Mouse (Mus musculus) heart, postnatal 14 days (tissue): ENCODE measurements around the gene Cd5l. TPM values are rescaled to one million over a fixed set of nuclear protein-coding genes. Genes with fewer than 3 reads are reported as not detected.

ENCODE experiments used
- DNase-seq, 2 experiments: peaks; one replicate each; pipeline ENCODE4 v3.0.0; 2021 to 2022
- intact Hi-C: fragments of 180-260 bp; cut with DNase I; formaldehyde crosslinking; loops from one replicate; pipeline ENCODE4 v1.15.1; 2025
- total RNA-seq, 2 experiments: library from RNA; stranded (reverse); gene quantifications; 2 replicates each; pipeline ENCODE4 v1.2.3; 2021

Gene Cd5l
- total RNA-seq, 2 experiments from 2014 or later = 1.5 to 3.0 TPM

DNA sequence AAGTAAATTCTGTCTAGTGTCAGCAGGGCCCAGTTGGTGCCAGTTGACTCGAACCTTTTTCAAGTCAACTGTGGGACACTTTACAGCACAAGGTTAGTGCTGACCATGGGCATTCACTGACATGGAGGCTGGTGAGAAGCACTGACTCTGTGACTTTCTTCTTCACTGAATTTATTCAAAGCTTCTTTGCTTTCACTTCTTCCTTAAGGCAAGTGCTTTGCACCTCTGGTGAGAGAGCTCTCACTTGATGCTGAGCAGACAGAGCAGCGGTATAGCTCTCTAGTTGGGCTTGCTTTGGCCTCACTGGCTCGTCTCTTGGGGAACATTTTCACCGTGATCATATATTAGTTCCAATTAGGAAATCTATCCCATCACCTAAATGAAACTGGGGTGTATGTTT, 42.2 kb downstream of the Cd5l start:
- no peak for DNase-seq
- intact Hi-C loops = no loop called here

DNA sequence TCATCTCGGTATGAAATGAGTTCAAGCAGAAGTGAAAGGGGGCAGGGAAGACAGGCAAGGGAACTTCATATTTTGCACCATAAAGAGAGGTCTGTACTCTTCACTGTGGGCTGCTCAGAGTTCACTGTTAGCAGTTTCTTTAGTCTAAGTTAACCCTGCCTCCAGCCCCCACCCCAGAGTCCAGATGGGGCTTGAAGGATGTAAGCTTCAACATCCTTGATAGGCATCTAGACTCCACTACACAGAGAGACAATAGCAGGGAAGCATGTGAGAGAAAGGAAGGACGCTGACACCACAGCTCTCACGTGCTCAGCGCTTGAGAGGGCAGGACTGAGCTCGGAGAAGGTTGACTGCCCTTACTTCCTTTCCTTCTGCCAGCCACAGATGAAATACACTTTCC, 43.6 kb downstream of the Cd5l start:
- no peak for DNase-seq
- intact Hi-C loops = no loop called here

DNA sequence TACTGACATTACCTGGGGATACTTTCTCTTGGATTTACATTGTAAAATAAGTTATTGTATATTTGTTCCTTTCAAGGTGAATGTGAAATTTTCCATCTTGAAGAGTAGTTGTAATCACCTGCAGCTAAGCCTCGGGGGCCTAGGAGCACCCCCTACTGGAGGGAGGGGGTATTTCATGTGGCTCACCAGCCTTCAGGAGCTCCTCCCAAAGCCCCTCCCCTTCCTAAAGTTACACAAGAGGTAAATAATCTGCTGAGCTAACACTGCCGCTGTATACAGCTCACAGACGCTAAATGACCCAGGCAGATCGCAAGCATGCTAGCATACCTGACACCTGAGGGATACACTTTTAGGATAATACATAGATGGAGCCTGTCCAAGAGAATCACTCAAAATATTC, 50.5 kb downstream of the Cd5l start:
- intact Hi-C loops = loop anchor here (5.0 kb wide), 2 partner anchors 71 to 166 kb away; no protein-coding TSS in a partner anchor
- DNase-seq = peak in 1 of 2 experiments; percentile 11

DNA sequence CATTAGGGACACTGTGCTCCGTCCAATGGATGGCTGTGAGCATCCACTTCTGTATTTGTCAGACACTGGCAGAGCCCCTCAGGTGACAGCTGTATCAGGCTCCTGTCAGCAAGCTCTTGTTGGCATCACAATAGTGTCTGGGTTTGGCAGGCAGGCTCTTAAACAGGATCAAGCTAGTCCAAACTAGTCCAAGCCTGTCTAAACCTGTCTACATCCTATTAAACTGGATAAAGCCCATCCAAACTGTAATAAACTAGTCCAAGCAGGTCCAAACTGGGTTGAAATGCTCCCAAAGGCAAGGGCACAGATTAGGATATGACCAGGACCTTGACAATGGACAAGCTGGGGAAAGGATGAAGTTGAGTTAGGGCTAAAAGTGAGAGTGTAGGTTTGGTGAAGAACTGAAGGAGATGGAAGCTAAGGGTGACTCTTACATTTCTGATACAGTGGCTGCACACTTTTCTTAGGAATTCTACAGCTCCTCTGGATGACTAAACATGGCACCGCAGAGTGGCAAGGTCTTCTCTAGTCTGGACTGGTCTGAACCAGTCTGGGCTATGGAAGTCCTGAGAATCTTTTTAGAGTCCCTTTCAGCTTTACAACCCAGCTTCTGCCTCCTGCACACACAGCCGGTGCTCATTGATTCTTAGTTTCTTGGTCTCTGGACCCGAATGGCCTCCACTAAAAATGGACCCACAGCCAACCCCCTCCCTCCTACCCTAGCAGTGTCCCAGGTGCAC, 51.7 kb downstream of the Cd5l start:
- DNase-seq = no peak
- intact Hi-C loops = loop anchor here (5.0 kb wide), 2 partner anchors 72 to 167 kb away; no protein-coding TSS in a partner anchor

DNA sequence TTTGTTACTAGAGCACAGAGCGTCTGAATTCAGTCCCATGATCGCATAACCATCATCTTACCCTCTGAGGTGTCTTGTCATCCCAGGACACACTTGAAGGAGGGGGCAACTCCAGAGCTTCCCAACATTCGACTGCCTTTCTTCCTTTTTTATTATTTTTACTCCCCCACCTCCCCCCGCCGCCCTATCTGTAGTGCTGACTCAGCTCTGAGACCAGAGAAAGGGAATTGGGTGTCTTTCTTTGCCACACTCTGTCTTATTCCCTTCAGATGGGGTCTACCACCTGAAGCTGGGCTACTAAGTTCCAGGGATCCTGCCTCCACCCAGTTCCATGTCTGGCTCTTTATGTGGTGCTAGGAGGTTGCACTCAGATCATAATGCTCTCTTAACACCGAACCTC, 52.9 kb downstream of the Cd5l start:
- intact Hi-C loops = loop anchor here (2.0 to 5.0 kb wide), 3 partner anchors 83 to 152 kb away; no protein-coding TSS in a partner anchor
- no peak for DNase-seq

DNA sequence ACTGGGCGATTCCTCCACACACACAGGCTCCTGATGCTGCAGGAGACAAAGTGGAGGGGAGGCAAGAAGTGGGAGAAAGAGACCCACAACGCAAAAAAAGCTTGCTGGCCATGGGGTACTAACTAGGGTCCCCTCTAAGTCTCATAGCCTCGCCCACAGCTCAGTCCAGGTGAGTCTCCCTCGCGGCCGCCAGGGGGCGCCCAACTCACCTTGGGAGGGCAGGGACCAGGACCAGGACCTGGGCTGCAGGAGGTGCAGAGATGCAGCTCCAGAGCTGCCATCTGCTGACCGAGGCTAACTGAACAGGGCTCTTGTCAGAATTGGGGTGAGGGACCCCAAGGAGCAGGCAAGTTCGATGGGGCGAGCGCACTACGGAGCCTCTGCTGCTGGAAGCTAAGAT, 53.5 kb downstream of the Cd5l start:
- intact Hi-C loops = loop anchor here (2.0 to 5.0 kb wide), 3 partner anchors 84 to 151 kb away; no protein-coding TSS in a partner anchor
- peak; percentile 51 to 68 for DNase-seq

DNA sequence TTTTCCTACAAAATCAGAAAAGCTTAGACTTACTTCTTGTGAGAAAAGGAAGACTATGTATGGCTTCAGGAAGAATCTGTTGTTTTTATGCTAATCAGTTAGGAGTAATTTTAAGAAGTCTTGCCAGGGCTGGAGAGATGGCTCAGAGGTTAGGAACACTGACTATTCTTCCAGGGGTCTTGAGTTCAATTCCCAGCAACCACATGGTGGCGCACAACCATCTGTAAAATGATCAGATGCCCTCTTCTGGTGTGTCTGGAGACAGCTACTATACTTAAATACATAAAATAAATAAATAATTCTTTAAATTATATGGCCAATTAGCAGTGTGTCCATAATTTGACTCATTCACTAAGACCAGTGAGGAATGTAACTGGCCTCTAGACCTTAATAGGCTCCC, 63.0 kb downstream of the Cd5l start:
- intact Hi-C loops = no loop called here
- DNase-seq = no peak

Other genes starting within 250 kb of the Cd5l start
- gene Kirrel, start 183.1 kb upstream of the Cd5l start, total RNA-seq = 1 to 10 TPM; 8.8 to 9.9 TPM
- gene Fcrls, start 94.1 kb upstream of the Cd5l start, total RNA-seq = 1 to 10 TPM; 9.3 to 9.9 TPM
- gene Fcrl1, start 18.5 kb downstream of the Cd5l start, total RNA-seq = under 1 TPM in 1 of 2 experiments, not detected in 1; 0.27 TPM
- not detected for gene Fcrl5, start 77.9 kb downstream of the Cd5l start, total RNA-seq
- gene Etv3, start 167.5 kb downstream of the Cd5l start, total RNA-seq = 10 to 100 TPM; 16.7 to 17.0 TPM